Mouse (Mus musculus) frontal cortex, postnatal 36 days (tissue): ENCODE measurements around the gene Mrpl51.
"Not testable (repeated sequence)": the region's sequence is repeated elsewhere in the genome, so short reads cannot be mapped to it uniquely, and the experiment has no call there.

Experiments used
- DNase-seq, 2 experiments: peaks; one replicate each; pipeline ENCODE4 v3.0.0; 2022; ENCODE audit warnings: low spot score in 2 of 2

Gene Mrpl51

DNA sequence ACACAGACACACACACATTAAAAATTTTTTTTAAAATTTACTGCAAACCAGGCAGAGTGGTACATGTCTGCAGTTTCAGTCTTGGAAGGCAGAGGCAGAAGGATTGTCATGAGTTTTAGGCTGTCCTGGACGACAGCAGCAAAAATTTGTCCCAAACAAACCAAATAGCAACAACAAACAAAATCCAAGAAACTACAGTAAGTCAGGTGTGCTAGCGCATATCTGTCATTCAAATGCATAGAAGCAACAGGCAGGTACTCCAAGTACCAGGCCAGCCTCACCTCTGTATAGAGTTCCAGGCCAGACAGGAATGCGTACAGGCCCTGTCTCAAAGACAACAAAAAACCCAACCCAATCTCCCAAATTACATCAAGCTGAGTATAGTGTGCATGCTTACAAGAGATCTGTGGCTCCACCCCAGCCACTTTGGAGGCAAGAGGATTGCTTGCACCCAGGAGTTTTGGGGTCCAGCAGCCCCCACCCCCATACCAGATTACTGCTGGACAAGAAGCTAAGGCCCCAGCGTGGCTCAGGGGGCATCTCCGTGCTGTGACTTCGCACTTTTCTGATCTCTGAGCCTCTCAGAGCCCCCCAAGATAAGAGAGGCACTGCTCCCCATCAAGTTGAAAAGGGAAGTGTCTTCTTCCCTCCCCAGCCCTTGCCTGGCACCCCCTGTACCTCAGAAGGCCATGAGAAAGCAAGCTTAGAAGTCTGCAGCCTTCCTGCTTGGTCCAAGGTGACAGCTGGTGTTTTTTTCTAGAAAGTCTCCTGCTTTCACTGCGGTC lies 31.6 kb upstream of the Mrpl51 start:
- DNase-seq = no peak

DNA sequence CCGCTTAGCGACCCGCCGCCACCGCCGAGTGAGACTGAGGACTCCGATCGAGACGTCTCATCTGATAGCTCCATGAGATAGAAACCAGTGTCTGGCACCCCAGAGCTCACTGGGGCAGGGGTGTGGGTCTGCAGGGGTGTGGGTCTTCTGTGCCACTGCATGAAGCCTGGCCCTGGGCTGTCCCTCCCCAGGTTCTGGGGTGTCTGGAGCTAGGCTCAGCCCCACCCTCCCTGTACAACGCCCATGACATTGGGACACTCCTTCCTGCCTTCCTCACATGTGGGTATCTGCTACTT lies 31.1 kb upstream of the Mrpl51 start:
- no peak for DNase-seq

DNA sequence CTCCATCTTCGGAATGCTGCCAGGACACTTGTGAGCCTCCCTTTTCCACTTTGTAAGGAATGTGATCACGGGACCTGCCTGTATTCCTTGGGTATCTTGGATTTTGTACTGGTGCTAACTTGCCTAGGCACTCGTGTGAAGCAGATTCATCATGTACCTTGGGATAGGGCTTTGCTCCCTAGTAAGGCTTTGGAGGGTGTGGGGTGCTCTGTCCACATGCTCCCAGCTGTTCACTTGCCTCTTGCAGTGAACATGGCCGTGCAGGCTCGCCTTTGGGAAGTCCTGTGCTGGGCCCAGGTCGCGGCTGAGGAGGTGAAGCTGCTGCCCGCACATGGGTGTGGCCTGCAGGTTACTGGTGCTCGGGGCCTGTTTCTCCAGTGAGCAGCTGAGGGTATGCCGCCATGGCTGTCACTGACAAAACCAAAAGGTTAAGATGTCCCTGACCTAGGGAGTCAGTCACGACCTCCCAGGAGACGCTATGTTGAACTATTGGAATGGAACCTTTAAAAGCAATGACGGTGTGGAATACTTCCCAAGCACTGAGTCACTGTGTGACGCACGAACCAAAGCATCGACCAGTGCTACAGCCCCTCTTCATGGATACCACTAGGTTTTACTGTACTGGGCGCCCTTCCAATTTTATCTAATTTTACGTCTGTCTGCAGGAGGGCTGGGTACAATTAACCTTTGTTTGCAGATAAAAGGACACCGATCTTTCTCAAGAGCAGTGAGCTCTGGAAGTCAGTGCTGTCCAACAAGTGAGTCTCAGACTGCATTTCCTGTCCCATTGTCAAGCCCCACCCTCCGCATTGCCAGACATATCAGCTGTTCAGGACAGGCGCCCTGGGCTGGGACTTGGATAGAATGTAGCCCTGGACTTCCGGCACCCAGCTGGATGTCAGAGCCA lies 30.5 kb upstream of the Mrpl51 start:
- DNase-seq = peak; percentile 63 to 67

DNA sequence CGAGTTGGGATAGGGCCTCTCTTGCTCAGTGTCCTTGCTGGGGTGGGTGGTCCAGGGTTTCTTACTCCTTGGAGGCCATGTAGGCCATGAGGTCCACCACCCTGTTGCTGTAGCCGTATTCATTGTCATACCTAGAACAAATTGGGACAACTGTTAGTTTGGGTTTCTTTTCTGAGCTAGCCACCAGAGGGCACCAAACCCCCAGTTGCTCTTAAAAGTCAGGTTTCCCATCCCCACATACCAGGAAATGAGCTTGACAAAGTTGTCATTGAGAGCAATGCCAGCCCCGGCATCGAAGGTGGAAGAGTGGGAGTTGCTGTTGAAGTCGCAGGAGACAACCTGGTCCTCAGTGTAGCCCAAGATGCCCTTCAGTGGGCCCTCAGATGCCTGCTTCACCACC lies 29.6 kb upstream of the Mrpl51 start:
- DNase-seq = peak; percentile 70 to 72

DNA sequence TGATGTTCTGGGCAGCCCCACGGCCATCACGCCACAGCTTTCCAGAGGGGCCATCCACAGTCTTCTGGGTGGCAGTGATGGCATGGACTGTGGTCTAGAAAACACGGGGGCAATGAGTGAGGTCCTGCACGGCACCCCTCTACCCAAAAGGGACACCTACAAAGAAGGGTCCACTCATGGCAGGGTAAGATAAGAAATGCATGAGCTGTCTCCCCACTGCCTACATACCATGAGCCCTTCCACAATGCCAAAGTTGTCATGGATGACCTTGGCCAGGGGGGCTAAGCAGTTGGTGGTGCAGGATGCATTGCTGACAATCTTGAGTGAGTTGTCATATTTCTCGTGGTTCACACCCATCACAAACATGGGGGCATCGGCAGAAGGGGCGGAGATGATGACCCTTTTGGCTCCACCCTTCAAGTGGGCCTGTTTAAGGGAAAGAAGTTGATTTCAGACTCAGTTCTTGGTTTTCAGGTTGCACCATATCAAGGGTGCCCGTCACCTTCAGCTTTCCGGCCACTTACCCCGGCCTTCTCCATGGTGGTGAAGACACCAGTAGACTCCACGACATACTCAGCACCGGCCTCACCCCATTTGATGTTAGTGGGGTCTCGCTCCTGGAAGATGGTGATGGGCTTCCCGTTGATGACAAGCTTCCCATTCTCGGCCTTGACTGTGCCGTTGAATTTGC lies 28.8 kb upstream of the Mrpl51 start:
- not testable (repeated sequence) for DNase-seq

DNA sequence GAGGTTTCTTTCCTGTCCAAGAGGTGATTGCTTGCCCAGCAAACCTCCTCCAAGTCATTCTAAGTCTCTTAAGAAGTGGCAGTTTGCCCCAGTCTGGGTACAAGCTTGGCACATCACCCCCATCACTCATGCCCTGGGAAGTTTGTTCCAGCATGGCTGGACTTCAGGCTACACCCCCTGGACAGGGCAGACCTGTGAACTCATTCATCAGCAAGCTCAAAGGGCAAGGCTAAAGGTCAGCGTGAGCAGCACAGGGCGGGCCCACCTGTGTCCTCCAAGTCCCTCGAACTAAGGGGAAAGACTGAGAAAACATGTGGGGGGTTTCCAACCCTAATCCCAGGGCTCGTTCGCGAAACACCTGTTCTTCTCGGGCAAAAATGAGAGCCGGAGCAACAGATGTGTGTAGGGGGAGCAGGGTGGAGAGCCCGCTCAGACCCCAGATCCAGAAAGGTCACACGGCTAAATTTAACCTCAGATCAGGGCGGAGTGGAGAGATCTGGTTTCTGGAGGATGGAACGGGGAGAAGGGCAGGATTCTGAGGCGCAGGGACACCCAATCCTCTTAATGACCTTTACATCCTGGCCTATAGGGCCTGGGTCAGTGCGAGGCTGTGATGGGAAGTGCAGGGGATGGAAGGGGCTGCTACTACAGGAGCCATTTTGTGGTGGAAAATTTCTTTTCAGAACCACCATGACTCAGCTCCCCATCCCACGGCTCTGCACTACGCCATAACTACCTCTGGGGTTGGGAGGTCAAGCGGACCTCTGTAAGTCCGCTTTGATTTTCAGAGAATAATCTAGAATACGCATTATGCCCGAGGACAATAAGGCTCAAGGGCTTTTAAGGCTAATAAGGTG lies 27.6 kb upstream of the Mrpl51 start:
- DNase-seq = peak in 1 of 2 experiments; percentile 66

DNA sequence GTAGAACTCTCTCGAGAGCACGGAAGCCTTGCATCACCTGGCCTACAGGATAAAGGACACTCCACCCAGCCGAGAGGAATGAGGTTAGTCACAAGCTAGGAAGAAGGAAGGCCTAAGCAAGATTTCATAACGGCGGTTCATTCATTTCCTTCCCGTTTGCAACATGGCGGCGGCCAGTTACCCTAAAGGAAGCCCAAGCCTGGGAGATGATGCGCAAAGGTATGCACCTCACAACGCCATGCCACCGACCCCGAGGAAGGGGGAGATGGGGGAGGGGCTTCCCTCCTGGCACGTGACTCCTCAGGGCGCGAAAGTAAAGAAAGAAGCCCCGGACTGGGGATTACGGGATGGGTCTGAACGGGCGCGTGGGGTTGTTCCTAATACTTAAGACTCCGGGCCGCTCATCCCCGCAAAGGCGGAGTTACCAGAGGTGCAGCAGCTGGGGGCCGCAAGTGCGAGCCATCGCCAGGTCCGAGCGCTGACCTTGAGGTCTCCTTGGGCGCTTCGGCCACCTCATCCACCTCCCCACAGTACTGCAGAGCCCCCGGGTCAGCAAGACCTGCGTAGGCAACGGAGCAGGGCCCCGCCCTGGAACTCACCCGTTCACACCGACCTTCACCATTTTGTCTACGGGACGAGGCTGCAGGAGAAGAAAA lies 26.8 kb upstream of the Mrpl51 start:
- DNase-seq = peak; percentile 42 to 60

DNA sequence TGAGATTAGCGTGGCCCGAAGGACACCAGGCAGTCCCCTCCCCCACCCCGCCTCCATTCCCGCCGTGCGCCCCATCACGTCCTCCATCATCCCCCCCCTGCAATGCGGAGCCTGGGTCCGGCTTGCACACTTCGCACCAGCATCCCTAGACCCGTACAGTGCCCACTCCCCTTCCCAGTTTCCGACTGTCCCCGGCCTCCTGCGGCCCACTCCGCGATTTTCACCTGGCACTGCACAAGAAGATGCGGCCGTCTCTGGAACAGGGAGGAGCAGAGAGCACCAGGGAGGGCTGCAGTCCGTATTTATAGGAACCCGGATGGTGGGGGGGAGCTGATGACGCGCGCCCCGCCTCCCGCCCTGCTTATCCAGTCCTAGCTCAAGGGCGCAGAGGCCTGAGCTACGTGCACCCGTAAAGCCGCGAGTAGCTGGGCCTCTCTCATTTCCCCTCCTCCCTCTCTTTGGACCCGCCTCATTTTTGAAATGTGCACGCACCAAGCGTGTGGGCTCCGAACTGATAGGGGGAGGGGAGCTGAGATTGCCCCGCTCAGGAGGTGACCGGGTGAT lies 26.2 kb upstream of the Mrpl51 start:
- peak; percentile 96 to 98 for DNase-seq

DNA sequence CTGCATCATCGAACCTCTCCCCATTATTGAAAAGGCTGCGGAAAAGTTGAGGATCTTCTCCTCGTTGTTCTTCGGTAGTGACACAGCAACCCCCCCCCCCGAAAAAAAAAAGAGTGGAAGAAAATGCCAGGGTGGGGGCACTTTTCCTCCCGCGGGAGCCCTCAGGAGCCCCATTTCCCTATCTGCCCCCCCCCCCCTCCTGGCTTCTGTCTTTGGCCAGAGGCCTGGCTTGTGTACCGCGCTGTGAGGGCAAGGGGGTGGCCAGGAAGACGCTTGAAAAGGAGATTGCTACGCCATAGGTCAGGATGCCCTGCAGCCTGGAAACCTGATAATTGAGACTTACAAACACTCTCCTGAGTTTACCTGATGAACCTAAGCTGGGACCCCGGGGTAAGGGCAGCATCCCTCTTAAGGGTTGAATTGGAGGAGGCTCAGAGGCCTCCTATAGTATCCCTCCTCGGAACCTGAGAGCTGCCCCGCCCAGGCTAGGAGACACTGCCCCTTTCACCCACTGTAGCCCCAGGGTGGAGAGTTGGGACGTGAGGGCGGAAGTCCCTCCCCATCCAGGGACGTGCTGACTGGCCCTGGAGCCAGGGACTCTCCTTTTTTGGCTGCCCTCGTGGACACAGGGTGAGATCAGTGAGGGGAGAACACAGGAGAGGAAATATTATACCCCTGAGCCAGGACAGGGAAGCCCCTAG lies 25.4 kb upstream of the Mrpl51 start, which contains the start of gene Gapdh:
Gene Gapdh (minus strand): TSS at position 417 of the 701 bp plus-strand sequence.
- peak in 1 of 2 experiments; percentile 33 for DNase-seq

DNA sequence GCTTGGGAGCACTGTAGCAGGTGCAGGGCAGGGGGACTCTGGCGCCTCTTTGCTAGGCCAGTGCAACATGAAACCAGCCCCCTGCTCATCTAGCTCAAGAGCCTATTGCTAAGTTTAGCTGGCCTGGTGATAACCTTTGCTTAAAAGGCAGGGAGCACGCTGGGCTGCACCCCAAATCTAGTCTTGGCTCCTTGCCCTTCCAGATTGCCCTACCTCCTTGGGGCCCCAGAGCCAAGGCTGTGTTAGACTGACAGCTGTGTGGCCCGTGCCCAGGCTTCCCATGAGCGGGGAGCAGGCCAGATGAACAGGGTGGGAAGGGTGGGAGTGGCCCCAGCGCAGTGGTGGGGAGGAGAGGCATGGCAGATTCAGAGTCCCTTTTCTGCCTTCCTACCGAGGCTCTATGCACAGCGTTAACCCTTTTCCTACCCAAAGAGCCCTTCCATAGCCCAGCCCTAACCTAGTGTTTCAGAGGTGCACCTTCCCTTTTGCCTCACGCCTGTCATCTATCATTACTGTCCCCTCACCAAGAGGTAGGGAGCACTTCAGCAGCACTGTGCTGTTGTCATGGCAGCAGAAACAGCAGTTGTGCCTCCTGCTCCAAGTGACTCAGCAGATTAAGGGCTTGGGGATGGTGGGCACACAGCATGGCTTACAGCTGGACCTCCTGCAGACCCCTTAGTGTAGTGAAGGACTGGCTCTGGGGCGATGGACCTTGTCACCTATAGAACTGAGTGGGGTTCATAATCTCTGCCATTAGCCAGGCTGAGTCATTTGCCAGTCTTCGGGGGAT lies 24.5 kb upstream of the Mrpl51 start:
- peak; percentile 55 to 58 for DNase-seq

DNA sequence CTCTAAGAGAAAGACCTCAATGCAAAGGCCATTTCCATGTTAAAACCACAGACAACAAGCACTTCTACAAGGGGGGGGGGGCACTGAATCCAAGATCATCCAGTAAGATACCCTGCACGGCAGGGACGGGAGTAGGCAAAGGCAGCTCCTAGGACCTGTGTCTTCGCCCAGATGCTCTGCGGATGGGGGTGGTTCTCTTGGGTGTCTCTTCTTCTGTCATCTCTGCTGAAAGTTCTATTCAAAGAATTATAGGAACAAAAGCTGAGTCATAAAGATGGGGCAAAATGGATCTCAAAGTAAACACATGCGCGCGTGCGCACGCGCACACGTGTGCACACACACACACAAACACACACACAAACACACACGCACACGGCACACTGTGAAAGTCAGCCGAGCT lies 23.5 kb upstream of the Mrpl51 start:
- DNase-seq = peak in 1 of 2 experiments; percentile 40

DNA sequence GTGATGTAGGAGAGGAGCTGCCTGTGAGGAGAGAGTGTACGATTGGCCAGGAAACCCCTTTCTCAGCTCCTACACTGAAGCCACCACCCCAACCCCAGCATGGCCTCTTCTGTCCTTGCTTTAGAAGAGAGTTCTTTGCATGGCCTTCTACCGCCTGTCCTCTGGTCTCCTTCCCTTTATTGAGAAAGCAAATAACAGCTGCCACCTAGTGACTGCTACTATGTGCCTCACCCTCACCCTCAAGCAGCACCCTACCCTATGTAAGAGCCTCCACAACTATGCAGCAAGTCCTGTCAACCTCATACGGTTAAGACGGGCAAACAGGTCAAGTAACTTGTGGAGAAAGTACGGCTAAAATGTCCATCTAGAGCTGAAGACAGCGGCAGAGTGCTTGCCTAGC lies 21.4 kb upstream of the Mrpl51 start:
- no peak for DNase-seq

DNA sequence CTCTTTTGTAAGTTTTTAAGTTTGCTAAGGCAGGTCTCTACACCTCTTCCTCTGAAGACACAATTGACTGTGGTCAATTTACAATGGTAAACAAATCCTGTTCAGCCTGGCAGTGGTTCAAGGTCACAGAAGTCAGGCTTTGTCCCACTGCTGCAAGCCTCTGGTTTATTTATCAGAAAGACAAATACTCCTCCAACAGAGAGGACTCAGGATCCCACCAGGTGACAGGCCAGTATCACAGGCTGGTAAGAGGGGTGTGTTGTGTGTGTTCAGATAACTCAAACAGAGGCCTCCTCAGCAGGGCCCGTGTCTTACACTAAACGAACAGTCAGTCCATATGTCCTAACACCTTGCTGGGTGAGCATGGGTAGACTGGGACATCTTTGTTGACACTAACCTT lies 19.1 kb upstream of the Mrpl51 start:
- DNase-seq = no peak

DNA sequence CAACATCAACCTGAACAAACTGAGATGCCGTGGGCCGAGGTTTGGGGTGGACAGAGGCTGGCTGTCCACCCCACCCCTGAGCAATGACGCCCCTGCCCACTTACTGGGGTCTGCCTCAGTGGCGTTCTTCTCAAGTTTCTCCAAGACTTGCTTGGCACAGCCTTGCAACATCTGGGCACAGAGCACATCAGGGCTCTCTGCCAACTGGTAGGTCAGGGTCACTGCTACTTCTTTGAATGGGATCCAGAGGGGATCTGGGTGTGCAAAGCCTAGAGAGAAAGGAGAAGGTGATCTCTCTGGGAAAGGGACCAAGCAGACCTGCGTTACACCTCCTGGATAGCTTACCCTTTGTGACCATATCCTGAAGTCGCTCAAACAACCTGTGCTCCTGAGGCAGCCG lies 18.3 kb upstream of the Mrpl51 start:
- DNase-seq = no peak

DNA sequence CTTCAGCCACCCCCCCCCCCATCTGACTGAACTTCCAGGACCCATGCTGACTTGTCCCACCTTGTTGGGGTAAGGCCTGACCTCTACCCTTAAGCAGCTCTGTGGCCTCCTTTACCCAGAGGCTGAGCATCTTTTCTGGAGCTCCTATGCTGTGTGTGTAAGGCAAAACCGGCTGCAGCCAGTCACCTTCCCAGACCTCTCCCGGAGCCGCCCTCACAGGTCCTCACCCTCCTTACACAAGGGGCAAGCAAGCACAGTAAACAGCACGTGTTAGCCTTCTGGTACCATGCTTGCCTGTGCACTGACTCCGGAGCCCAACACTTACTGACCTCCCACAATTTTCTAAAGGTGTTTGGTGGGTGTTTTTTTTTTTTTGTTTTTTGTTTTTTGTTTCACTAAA lies 16.1 kb upstream of the Mrpl51 start:
- no peak for DNase-seq

DNA sequence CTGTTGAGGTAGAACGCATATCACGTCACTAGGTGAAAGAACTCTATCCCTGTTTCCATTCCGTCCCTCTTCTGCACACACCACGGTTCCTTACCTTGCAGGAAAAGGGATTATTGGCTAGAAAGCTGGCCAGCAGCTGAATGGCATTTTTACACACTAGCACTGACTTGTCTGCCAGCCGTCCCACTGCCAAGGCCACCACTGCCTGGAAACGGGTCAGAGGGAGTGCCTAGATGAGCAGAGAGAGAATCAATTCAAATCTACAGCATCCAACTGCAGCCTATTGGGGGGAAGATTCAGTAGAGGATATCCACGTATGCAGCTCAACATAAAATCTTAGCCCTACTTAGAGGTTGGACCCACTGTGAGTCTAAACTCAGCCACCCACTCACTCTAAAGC lies 12.0 kb upstream of the Mrpl51 start:
- DNase-seq = no peak

DNA sequence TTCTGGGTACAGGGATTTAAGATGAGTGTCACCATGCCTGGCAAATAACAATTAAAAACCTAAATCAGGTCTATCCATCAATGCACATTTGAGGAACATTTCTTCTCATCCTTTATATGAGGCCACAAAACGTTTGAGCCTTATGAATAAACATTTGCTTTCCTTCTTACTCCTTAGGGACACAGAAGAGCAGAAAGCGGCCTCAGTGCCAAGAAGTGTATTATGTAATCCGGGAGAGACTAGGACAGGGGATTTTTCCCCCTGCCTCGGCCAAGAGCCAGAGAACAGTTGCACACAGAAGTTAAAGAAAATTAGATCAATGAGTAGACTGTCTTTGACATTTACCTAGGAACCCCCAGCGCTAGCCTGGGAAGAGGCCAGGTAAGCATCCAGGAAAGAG lies 9.5 kb upstream of the Mrpl51 start:
- no peak for DNase-seq

DNA sequence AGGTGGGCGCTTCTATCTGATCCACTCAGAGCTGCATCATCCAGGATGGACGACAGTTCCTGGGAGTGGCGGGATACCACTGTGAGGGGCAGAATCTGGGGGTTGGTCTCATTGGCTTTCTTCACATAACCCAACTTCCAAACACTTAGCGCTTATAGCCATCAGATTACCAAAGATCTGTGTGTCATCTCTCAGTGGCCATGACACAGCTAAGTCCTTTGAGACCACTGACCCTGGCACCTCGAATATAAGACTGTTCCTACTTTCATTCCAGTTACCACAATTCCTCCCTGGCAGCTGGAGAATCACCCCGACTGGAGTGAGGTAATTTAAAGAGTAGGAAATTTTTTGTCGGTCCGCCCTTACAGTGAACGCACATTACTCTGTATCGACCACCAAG lies 5.4 kb upstream of the Mrpl51 start:
- no peak for DNase-seq

DNA sequence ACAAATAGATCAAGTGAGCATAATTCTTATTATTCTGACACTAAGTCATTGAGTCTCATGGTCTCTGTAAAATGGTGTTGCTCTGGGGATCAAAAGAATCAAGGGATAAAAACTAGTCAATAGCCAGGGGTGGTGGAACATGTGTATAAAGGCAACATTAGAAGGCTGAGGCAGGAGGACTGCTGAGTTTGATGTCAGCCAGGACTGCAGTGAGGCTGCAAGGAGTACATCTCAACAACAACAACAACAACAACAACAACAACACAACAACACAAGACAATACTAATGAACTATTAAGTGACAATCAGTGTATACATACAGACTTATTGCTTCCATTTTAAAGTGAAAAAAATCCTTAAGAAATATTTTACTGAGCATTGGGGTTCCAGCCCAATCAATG lies 785 bp upstream of the Mrpl51 start:
- DNase-seq = no peak
